Mouse (Mus musculus) fibroblast of lung, adult 2 months (primary cell): ENCODE measurements around the gene 2210016F16Rik.
"Not testable (repeated sequence)": the region's sequence is repeated elsewhere in the genome, so short reads cannot be mapped to it uniquely, and the experiment has no call there.

Experiments
- DNase-seq: peaks from one replicate; pipeline ENCODE4 v3.0.0-alpha.2; 2011; ENCODE audit warnings: low read depth

Gene 2210016F16Rik

DNA sequence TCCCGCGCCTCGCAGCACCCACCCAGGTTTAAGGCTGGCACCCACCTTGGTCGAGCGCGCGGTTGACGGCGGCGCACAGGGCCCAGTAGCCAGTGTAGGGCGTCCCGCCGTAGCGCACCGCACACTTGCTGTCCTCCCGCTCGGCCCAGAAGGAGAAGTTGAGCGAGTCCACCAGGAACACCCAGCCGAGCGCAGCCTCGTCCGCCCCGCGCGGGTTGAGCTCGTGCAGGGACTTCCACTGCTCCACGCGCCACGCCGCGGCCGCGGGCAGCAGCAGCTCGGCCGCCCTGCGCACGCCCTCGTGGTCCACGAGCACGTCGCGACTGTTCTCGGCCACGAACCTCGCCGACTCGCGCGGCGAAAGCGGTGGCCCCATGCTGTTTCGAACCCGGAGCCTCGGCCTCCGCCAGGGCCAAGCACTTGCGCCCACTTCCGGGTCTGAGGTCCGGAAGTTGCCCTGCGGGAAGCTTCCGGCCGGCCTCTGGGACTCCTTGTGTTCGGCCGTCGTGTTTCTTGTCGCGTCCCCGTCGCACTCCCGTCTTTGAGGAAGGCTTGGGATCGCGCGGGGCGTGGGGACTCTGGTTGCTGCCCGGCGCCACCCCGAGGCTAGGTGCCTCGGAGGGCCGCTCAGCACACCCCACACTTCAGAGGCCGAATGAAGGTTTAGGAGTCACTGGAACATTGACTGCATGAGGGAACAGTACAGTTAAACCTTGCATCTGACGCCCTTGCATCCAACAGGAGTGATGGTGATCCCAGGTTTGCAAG lies at the start of gene 2210016F16Rik:
TSS of gene 2210016F16Rik (minus strand) at position 447 of the 768 bp plus-strand sequence.
- no peak for DNase-seq

- peak; percentile 36 for DNase-seq
These were observed 38.1 kb upstream of the 2210016F16Rik start for GRCm38 (mm10) chr13:58423061-58423660.

DNA sequence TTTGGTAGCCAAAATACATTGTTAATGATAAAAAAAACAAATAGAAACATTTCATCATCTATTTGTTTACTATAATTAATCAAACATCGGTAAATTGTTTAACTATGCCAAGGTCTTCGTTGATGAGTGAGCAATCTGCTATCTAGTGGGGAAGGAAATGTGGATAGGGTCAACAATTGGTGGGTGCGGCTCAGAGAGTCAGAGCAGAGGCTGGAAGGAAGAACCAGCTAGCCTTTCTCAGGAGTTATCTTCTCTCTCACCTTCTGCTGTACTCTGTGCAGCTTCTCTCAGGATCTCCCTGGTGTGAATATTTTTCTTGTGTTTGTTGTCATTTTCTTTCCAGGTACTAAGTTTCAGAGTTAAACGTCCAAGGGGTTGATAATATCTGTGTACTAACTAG lies 37.2 kb upstream of the 2210016F16Rik start:
- no peak for DNase-seq

DNA sequence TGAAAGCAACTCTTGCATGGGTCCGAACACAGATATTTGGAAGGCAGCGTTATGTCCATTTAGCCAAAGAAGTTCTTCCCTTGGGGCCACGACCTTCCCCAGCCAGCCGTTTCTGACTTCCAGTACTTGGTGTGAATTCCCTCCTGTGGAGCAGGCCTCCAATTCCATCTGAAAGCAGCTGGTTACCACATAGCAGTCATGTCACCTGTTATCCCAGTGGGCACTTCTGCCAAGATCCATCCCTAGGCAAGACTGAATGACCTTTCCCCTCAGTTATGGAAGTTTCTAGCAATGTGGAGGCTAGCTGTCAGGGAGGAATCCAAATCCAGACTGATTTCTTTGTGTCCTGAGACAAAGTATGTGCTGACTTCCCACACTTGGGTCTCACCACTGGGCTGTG lies 36.0 kb upstream of the 2210016F16Rik start:
- DNase-seq = no peak

GRCm38 (mm10) chr13:58419266-58419665 lies 34.2 kb upstream of the 2210016F16Rik start:
- no peak for DNase-seq

DNA sequence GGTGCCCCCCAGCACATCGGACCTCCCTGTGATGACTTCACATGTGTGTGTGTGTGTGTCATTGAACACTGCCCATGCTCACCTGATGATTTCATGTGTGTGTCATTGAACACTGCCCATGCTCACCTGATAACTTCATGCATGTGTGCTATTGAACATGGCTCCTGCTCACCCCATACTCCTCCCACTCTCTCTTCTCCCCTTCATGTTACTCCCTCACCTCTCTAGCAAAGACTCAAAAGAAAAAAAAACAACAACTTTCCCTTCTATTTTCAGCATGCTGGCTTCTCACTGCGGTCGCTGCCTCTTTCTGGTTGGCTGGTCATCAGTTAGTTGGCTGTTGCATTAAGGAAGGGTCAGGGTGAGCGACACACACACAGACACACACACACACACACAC lies 33.6 kb upstream of the 2210016F16Rik start:
- no peak for DNase-seq

- no peak for DNase-seq
These were observed 30.8 kb upstream of the 2210016F16Rik start for GRCm38 (mm10) chr13:58415838-58416237.

GRCm38 (mm10) chr13:58415374-58415773 lies 30.3 kb upstream of the 2210016F16Rik start:
- DNase-seq = no peak

- DNase-seq = no peak
These were observed 26.0 kb upstream of the 2210016F16Rik start for GRCm38 (mm10) chr13:58411073-58411472.

DNA sequence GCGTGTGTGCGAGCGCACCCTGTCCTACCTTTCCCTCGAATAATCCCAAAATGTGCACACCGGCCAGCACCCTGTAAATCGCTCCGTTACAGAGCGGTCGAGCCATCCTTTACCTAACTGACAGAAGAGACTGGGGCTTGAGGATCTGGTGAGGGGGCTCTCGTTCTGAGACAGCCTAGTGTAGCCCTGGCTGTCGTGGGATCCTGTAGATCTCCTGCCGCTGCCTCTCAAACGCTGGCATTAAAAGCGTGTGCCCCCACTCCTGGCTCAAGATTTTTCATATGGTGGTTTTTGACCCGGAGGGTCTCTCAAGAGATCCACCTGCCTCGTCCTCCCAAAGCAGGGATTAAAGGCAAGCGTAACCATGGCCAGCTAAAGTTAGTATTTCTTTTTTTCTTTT lies 18.2 kb upstream of the 2210016F16Rik start, which contains the start of gene Hnrnpk:
TSS of gene Hnrnpk (minus strand) at position 101 of the 400 bp plus-strand sequence.
- DNase-seq = not testable (repeated sequence)

DNA sequence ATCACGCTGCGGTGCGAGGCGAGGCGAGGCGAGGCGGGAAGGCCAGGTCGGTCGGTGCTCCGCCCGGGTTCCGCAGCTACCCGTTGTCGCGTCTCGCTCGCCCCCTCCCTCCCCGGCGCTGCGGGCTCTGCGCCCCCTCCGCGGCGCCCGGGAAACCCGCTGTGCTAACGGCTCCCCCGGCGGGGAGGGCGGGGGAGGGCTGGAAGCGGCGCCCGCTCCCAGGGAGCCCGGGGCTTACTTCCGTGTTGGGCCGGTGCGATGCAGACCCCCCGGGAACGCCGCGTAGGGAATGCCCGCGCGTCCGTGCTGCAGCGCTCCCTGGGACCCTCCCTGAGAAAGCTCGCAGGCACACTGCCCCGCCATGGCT lies 17.7 kb upstream of the 2210016F16Rik start:
- no peak for DNase-seq

- DNase-seq = peak; percentile 91
These were observed 17.1 kb upstream of the 2210016F16Rik start, which contains the start of gene Rmi1 for GRCm38 (mm10) chr13:58402003-58402743. Gene Rmi1, plus strand, starts transcription at chr13:58402248.

DNA sequence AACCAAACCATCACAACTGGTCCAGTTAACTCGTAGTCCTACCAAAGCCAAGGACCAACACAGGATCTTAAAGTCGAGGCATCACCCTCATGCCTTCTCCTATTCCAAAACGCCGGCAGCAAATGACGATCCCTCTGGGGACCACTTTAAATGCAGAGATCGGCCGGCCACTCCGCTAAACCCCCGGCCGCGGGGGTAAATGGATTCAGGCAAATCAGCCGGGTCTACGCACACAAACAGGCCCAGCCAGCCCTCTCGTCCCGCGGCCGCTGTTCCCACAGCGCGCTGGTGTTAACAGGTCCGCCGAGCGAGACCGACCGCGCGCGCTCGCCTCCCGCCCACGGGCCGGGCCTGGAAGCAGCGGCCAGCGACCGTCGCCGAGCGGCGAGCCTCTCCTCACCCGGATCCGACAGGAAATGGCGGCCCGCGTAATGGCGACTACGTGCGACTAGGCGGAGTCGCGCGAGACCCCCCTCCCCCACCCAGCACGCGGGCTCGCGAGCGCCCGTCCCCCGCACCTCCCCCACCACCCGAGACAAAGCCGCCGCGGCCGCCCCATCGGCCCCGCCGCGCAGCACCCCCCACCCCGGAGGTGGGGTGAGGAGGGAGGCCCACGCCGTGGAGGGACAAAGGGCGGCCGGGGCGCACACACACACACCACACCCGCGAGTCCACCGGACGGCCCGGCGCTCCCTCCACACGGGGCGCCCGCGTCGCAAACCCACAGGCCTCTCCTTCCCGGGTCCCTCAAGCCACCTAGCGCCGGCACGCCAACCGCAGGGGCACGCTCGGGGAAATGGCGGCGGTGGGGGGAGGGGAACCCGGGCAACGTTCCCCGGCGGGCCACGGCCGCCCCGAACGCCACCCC lies 16.3 kb upstream of the 2210016F16Rik start:
- no peak for DNase-seq

GRCm38 (mm10) chr13:58400576-58400975 lies 15.6 kb upstream of the 2210016F16Rik start:
- DNase-seq = no peak

- no peak for DNase-seq
These were observed 12.6 kb upstream of the 2210016F16Rik start for GRCm38 (mm10) chr13:58397651-58398050.

DNA sequence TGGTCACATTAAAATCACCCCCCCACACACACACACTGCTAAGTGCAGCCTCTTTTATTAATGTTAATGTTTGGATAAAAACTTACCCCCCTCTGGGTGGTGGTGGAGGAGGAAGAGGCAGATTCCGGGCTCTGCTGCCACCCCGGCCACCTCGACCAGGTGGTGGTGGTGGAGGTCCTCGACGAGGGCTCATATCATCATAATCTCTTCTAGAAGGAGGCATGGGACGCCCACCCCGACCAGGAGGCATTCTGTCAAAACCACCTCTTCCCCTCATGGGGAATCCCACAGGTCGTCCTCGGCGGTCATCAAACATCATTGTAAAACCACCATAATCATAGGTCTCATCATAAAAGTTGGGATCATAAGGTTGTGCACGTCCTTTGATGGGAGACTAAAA lies 9.4 kb upstream of the 2210016F16Rik start:
- DNase-seq = not testable (repeated sequence)

DNA sequence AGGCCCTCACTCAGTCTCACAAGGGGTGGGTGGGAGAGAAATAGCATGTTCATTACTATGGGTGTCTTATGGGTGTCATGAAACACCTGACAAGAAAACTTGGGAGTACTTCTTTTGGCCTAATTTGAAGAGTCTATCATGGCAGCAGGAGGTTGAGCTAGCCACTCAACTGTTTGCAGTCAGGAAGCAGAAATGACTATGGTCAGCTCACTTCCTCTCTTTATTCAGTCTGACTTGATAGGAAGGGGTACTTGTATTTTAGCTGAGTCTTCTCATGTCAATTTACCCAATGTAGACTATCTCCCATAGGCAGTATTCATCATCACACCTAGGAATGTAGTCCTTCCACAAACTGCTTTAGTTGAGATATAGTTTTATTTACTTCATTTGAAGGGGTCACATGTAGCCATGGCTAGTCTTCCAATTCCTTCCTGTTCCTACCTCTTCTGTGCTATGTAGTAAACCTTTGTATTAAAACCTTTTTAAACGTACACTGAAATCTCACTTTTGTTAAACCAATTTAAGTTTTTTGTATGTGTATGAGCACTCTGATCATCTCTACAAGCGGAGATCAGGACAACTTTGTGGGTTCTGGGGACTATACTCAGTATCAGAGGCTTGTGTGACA lies 4.4 kb upstream of the 2210016F16Rik start:
- DNase-seq = no peak

DNA sequence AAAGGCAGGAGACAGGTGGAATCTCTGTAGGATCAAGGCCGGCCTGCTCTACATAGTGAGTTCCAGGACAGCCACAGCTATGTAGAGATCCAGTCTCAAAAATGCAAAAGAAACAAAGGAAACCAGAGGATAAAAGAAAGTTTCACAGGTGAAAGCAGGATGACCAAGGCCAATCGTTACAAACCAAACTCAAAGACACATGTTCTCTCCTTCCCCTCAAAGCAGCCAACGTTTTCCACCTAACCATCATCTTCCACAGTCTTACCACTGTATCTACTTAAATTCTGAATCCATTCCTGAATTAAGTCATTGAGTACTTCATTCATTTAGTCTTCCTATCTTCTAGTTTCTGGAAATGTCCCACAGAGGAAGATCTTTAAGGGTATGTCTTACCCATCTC lies 3.4 kb upstream of the 2210016F16Rik start:
- DNase-seq = no peak

- DNase-seq = peak; percentile 50
These were observed 2.9 kb upstream of the 2210016F16Rik start for GRCm38 (mm10) chr13:58387948-58388347.

DNA sequence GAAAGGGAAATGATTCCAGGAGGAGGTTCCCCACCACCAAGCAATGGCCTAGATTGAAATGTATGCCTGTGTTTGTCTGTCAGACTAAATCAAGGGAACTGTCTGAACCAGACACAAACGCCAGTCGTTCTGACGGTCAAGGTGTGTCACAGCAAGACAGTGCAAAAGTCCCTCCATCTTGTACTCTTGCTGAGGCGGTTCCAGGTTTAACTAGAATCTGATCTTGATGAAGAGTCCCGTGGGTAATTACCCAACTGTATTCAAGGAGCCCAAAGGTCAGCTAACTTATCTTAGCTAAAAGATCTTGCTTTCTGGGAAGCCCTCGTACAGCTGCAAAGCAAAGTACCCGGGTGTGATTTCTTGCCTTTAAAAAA lies 509 bp upstream of the 2210016F16Rik start:
- no peak for DNase-seq

DNA sequence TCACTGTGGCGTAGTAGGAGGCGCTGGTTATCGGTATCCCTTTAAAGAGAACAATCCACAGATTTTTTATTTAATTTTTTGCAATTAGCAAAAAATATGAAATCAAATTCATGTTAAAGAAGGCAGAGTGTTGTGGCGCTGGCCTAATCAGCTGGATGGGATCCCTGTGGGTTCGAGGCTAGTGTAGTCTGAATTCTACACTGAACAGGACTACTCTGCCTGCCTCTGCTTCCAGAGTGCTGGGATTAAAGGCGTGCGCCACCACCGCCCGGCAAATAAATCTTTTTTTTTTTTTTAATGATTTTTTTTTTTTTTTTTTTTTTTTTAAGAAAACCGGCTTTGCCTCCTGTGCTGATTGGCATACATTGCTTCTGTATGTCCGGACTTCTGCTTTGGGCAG lies 654 bp downstream of the 2210016F16Rik start:
- DNase-seq = no peak

- no peak for DNase-seq
These were observed 11.9 kb downstream of the 2210016F16Rik start for GRCm38 (mm10) chr13:58373153-58373470.
